Mouse (Mus musculus) thymus, postnatal 10 days (tissue): ENCODE results near the gene Fads6.
A peak's percentile ranks its signal among the peaks of the same experiment; 100 is the strongest.

Source experiments
- DNase-seq, 2 experiments: peaks; one replicate each; pipeline ENCODE4 v3.0.0; 2021; ENCODE audit warnings: low spot score in 2 of 2

Gene Fads6

DNA sequence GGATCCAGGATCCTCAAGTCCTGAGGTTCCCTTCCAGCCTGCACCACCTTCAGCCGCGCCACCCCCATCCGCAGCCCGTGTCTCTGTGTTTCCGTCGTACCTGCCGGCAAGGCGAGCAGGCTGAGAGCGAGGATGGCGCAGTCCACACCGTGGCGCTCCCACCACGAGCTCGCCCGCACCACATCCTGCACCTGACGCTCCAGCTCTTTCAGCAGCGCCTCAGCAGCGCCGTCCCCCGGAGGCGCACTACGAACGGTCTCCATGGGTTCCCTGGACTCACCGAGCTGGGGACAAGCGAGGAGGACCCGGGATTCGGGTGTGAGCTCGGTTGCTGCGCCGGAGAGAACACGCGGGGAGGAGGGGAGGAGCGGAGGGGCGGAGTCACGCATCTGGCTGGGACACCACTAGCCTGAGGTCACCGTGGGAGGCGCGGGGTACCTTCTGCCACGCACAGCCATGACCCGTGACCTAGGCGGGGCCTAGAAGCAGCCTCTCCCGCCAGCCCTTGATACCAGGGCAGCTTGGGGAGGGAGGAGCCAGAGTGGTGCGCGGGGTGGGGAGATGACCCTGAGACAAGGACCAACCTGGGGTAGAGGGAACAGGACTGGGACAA lies at the start of gene Fads6:
Fads6 (minus strand) TSS at position 450 of the 613 bp plus-strand sequence.
- peak; percentile 61 to 78 for DNase-seq

GRCm38 (mm10) chr11:115345515-115345914 lies 48.1 kb upstream of the Fads6 start:
- no peak for DNase-seq

DNA sequence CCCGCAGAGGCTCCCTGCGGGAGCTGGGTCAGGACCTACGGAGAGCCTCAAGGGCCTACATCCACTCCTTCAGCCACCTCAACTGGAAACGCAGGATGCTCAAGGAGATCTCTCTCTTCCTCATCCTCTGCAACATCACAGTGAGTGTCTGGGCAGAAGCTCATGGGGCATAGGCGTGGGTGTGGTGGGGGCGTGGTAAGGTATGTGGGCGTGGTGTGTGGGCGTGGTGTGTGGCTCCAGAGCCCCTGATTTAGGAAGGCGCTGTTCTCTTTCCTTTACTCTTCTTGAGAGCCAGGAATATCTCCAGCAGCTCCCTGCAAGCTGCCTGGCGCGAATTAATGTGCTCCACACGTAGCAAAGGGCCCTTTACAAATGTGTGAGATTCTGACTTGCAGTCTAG lies 47.5 kb upstream of the Fads6 start:
- no peak for DNase-seq

- no peak for DNase-seq
Measured at GRCm38 (mm10) chr11:115341866-115342265, 44.4 kb upstream of the Fads6 start.

DNA sequence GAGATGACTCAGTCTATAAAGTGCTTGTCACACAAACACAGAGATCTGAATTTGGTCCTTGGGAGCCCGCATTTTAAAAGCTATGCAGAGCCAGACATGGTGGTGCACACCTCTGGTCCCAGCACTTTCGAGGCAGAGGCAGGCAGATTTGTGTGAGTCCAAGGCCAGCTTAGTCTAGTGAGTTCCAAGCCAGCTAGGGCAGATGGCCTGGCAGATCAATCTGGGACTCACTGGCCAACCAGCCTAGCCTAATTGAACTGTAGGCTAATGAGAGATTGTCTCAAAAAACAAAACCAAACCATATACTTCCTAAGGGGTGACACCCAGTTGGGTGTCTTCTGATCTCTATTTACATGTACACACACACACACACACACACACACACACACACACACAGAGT lies 43.8 kb upstream of the Fads6 start:
- DNase-seq: no peak

GRCm38 (mm10) chr11:115337826-115338225 lies 40.4 kb upstream of the Fads6 start:
- no peak for DNase-seq

GRCm38 (mm10) chr11:115337350-115337749 lies 39.9 kb upstream of the Fads6 start:
- no peak for DNase-seq

- DNase-seq: no peak
Measured at GRCm38 (mm10) chr11:115336115-115336514, 38.7 kb upstream of the Fads6 start.

DNA sequence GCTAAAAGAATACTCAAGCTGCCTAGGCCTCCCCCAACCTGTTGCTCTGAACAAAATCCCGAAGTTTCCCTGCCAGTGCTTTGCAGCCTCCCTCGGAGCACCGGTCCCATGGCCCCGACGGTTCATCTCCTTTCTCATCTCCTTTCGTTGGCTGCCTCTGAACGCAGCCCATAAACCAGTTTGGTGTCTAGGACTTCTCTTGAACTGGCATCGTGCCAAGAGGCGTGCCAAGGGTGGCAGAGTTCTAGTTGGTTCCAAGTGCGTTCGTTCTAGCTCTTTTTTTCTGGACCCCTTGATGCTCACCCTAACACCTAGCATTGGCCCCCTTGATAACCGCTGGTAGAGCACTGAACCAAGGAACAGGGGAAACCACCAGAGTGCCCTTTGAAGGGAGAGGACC lies 37.8 kb upstream of the Fads6 start:
- DNase-seq: no peak

- no peak for DNase-seq
Measured at GRCm38 (mm10) chr11:115334531-115334930, 37.1 kb upstream of the Fads6 start, which contains the start of gene Otop3. Gene Otop3 (plus strand): TSS chr11:115334731.

GRCm38 (mm10) chr11:115329339-115329738 lies 31.9 kb upstream of the Fads6 start:
- peak in 1 of 2 experiments; percentile 50 for DNase-seq

- no peak for DNase-seq
Measured at GRCm38 (mm10) chr11:115326730-115327129, 29.3 kb upstream of the Fads6 start.

GRCm38 (mm10) chr11:115323354-115323753 lies 25.9 kb upstream of the Fads6 start:
- no peak for DNase-seq

DNA sequence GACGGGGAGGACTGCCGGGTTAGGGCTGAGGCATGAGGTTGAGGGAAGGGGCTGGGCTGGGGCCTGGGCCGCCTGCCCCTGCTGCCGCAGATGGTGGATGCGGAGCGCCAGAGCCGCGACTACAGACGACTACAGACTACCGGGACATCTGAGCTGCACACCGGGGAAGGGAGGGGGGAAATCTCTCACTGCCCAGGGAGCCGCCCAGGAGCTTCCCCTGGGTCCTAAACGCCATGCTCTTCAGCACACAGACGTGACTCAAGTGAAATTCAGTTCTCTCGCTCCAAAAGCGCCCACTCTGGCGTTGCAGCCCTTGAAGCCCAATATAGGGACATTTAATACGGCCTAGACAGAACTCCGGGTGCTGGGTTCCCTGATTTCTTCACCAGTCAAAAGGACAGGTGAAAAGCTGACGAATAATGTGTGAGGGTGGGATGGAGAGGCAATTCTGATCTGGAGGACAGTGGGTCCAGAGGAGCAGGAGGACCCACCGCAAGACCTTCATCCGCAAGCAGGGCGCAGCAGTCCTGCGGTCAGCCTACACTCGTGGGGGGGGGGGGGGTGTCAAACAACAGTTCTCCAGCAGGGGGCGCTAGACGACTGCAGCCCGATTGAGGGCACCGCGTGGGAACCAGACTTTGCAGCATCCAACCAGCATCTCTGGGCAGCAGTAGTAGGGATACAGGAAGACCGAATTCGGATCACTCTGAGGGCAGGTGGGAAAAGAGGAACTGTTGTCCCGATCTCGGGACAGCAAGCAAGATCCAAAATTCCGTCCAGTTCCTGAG lies 24.6 kb upstream of the Fads6 start, which contains the start of gene Ush1g:
Ush1g (minus strand) TSS at position 136 of the 788 bp plus-strand sequence.
- peak in 1 of 2 experiments; percentile 66 for DNase-seq

DNA sequence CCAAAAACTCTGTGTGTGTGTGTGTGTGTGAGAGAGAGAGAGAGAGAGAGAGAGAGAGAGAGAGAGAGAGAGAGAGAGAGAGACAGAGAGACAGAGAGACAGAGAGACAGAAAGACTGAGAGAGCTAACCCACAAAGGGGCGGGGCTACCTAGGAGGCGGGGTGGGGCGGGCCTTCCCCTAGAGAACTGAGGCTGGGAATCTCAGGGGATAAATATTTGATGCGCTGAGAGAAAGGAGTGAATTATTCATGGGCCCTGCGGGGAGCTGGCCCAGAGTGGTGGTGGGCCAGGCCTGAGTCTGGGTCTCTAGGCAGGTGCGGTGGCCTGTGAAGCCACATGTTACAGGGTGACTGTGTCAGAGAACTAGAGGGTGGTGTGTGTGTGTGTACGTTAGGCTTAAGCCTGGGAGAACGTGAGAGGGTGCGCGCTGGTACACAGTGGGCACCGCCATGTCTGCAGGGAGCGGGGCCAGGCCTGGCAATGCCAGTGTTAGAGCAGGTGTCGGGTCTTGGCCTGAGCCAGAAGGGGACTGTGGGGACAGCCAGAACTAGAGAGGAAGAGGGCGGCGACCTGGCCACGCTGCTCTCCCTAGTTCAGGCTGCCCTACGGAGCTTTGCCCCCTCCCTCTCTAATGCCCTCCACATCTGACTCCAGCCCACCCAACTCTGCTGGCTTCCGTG lies 22.4 kb upstream of the Fads6 start:
- no peak for DNase-seq

- no peak for DNase-seq
Measured at GRCm38 (mm10) chr11:115318245-115319027, 21.0 kb upstream of the Fads6 start.

DNA sequence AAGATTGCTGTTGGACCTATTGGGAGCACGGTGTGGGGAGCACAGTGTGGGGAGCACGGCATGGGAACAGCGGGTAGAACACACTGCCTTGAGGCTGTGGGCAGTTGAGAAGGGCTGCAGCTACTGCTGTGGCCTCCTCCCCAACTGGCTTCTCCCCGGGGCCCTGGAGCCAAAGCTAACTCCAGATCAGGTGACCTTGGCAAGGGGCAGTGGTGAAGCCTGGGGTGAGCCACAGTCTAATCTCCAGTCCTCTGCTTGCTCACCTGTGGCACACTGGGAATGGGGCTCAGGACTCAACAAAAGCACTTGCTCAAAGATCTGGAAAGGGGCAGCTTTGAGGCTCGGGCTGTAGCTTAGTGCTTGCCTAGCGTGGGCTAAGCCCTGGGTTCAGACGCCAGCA lies 19.7 kb upstream of the Fads6 start:
- no peak for DNase-seq

DNA sequence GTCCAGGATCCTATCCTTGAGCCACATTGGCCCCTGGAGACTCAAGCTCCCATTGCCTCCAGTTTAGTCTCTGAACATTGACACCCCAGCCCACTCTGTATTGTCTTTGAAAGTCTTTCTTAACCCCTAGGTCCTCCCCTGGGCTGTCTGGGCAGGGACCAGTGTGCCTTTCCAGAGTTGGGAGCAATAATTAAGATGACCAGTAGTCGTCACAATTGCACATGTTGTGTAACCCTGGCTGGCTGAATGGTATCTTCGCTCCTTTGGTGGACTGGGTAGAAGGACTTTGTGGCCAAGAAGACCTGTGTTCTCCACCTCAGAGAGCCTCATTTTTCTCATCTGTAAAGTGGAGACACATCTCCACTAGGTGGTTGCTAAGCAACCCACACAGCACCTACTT lies 16.8 kb upstream of the Fads6 start:
- DNase-seq: no peak

DNA sequence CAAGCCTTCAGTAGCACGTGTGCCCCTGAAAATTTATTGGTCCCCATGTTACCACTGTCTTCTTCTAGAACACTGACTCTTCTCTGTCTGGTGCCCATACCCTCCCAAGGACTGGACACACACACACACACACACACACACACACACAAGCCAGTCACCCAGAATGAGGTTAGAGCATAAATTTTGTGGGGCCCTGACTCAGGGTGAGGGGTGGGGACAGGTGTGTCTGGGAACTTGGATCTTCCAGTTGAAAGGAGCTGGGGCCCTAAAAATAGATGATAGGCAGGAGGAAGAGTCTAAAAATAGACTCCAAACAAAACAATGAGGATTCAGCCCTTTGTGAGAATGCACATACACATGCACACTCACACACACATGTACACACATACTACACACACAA lies 11.3 kb upstream of the Fads6 start:
- no peak for DNase-seq

DNA sequence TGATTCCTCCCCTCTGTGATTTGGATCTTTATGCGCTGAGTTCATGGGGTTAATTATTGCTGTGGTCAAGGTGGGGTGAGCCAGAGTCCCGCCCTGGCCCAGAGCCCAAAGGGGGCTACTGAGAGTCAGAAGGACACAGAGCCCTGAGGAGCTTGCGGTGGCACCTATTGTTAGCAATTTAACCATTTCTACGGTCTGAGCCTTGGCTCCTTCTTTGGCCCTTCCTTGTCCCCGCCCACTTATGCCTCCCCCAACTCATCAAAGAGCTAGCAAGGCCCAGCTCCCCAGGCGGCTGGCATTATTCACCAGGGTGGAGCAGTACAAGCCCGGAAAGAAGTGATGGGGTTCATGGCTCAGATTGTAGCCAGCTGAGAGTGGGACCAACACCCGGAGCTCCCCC lies 9.4 kb upstream of the Fads6 start, which contains the start of gene Otop2:
Otop2 (plus strand) TSS at position 301 of the 400 bp plus-strand sequence.
- no peak for DNase-seq

DNA sequence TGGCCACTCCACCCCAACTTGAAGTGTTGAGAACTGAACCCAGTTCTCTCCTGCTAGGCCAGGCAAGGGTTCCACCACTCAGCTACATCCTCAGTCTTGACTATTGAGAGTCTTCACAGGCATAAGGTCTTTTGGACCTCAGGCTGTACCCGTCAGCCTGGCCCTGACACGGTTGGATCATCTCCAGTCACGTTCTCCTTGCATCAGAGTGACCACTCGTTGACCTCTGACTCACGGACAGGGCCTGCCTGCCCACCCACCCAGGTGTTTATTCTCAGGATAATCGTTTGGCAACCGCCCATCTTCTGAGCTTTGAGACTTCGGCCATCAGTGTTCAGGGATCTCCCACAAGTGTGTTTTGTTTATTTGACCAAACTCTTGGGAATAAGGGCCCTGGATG lies 5.7 kb upstream of the Fads6 start:
- DNase-seq: no peak

DNA sequence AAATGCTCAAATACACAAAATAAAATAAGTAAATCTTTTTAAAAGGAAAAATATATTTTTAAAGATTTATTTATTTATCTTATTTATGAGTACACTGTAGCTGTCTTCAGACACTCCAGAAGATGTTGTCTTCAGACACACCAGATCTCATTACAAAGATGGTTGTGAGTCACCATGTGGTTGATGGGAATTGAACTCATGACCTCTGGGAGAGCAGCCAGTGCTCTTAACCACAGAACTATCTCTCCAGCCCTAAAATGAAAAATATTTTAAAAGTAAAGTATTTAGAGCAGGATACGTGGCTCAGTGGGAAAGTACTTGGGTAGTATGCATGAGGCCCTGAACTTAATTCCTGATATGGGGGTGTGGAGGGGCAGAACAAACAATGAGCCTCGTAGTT lies 3.9 kb upstream of the Fads6 start:
- no peak for DNase-seq
